Mouse (Mus musculus): Measurements from ENCODE around the gene Ipo11.

- TF ChIP-seq POLR2A (IDR thresholded peaks at IDR 0.05; ENCODE audit: control insufficient read depth, extremely low read depth, insufficient read depth, low read length, poor library complexity) (no peak), CTCF (IDR thresholded peaks at IDR 0.05; ENCODE audit: borderline replicate concordance, control insufficient read depth, extremely low read depth, insufficient read depth, low read length, poor library complexity) (no peak)
These were observed 52.5 kb downstream of the Ipo11 start for GRCm38 (mm10) chr13:106884249-106884648.

Data from thymus, adult 2 months (tissue).